Mouse (Mus musculus): ENCODE measurements around the gene P3h3.
"Not testable (repeated sequence)": the region's sequence is repeated elsewhere in the genome, so short reads cannot be mapped to it uniquely, and the experiment has no call there.

Gene P3h3

DNA sequence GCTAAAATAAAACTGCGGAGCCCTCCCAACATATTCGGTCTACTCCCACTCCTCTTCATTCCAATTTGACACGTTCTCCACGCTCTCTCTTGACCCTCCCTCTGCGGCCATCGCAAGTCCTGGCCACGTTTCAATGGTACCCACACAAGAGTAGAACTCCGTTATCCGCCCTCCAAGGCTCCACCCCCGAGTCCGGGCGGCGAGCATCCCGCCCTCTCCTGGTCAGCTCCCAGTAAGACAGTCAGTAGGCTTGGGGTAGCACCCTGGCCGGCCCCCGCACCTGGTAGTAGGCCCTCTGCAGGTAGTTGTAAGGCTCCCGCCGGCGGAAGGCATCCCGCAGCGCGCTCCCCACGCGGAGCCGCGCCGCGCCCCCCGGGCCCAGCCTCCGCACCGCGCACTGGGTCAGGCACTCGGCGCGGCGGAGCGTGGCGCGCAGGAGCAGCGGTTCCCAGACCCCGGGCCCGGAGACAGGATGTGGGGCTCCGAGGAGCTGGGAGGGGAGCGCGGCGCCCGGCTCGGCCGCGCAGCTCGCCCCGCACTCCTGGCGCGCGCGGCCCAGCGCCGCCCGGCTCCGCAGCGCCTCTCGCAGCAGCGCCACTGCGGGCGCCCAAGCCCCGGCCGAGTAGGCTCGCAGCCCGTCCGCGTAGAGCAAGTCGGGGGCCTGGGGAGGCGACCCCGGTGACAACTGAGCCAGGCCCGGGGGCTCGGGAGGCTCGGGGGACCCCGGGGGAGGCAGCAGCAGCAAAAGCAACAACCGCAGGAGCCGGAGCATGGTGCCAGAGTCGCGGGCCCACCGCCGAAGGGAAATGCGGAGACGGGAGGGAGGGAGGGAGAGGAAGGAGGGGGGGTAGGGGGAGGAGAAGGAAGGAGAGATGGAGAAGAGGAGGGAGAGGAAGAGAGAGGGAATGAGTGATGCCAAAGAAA lies at the start of gene P3h3:
Gene P3h3, minus strand, starts transcription at position 837 of the 924 bp plus-strand sequence.
- peak; percentile 88 for DNase-seq

- no peak for DNase-seq
Observed at GRCm38 (mm10) chr6:124904991-124905860, 47.7 kb upstream of the P3h3 start.

- peak; percentile 76 for DNase-seq
Observed at GRCm38 (mm10) chr6:124904161-124904981, 46.8 kb upstream of the P3h3 start.

GRCm38 (mm10) chr6:124903580-124904151 lies 46.1 kb upstream of the P3h3 start:
- peak; percentile 87 for DNase-seq

- DNase-seq = no peak
Observed at GRCm38 (mm10) chr6:124901851-124902250, 44.3 kb upstream of the P3h3 start.

GRCm38 (mm10) chr6:124900801-124901480 lies 43.4 kb upstream of the P3h3 start:
- DNase-seq = peak; percentile 19

GRCm38 (mm10) chr6:124900056-124900800 lies 42.7 kb upstream of the P3h3 start:
- DNase-seq = no peak

- no peak for DNase-seq
Observed at GRCm38 (mm10) chr6:124898359-124898758, 40.8 kb upstream of the P3h3 start.

DNA sequence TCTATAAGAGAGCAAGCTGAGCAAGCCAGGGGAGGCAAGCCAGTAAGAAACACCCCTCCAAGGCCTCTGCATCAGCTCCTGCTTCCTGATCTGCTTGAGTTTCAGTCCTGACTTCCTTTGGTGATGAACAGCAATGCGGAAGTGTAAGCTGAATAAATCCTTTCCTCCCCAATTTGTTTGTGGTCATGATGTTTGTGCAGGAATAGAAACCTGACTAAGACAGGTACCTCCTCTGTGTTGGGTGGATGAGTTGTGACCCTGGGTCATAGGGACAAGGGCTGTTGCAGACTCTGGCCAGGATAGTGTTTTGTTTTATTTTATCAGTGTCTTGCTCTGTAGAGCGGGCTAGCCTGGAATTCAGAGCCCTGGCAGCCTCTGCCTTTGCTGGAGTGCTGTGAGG lies 36.6 kb upstream of the P3h3 start:
- DNase-seq = not testable (repeated sequence)

- DNase-seq = no peak
Observed at GRCm38 (mm10) chr6:124890997-124891396, 33.4 kb upstream of the P3h3 start.

DNA sequence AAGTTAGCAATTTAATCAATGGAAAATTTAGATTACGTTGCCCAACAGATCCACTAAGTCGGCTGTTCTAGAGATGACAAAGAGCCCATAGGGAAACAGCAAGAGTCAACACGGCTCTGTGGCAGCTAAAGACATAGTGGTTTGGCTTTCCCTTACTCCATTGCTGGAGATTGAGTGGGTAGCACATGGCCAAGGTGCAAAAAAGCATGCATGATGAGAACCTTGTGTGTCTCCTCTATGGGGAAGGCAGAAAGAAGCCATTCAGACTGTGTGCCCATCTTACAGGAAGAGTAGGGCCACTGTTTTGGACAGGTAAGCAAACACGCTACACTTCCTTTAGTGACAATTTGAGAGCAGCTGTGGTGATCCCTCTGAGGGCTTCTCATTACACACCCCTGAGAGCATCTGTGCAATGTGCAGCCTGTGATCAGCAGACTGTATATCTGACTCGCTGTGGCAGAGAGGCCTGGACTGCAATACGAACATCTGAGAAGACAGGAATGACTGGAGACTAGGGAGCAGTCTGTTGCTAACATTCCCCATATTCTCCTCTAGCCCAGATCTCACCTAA lies 31.1 kb upstream of the P3h3 start:
- DNase-seq = no peak

- DNase-seq = no peak
Observed at GRCm38 (mm10) chr6:124887986-124888385, 30.4 kb upstream of the P3h3 start, which contains the start of gene Cd4. Gene Cd4, minus strand, starts transcription at chr6:124888221.

- no peak for DNase-seq
Observed at GRCm38 (mm10) chr6:124885956-124886381, 28.4 kb upstream of the P3h3 start.

DNA sequence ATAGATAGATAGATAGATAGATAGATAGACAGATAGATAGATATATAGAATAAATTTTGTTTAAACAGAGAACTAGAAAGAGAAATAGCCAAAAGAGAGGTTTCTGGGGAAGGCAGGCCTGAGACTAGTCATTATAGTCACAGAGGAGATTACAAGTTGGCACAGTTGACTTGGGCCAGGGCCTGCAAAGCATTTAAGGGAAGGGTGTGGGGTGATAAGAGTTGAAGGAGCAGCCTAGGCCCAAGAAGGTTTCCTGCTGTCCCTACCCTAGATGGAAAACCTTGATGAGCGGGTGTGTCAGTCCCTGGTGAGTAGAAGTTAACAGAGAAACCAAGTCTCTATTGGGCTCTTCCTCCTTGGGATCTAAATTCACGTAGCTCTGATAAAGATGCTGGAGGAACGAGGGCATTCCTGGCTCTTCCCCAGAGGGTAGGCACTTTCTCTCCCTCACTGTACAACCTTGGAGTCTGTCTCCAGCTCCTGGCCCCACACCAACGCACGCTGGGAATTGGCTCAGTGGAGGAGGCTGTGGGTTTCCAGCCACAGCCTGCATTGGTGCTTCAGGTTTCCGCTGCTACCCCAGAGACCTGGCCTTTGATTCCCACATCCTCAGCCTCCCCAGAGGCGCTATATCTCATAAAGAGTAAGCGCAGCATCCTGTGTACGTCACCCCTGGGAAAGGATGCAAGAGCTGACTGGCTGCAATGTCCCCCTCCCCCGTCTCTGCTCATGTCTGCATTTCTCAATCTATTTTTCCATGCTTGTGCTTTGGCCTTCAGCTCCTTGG lies 27.4 kb upstream of the P3h3 start:
- no peak for DNase-seq

GRCm38 (mm10) chr6:124883351-124883750 lies 25.8 kb upstream of the P3h3 start:
- DNase-seq = no peak

GRCm38 (mm10) chr6:124881821-124882220 lies 24.3 kb upstream of the P3h3 start:
- DNase-seq = no peak

- DNase-seq = no peak
Observed at GRCm38 (mm10) chr6:124879390-124879789, 21.8 kb upstream of the P3h3 start.

- no peak for DNase-seq
Observed at GRCm38 (mm10) chr6:124874348-124874747, 16.8 kb upstream of the P3h3 start.

- no peak for DNase-seq
Observed at GRCm38 (mm10) chr6:124866560-124866959, 9.0 kb upstream of the P3h3 start.

Measured in right cerebral cortex, postnatal 25 days (tissue).